Mouse (Mus musculus): ENCODE measurements around the gene Cngb1.

Gene Cngb1

GRCm38 (mm10) chr8:95306431-95306830 is at the start of gene Cngb1:
Cngb1 (minus strand) TSS chr8:95306585.
- no peak for DNase-seq (ENCODE audit: low spot score in 2 of 2)

GRCm38 (mm10) chr8:95354606-95355005 is 48.2 kb upstream of the Cngb1 start:
- no peak for DNase-seq (ENCODE audit: low spot score in 2 of 2)

- DNase-seq (ENCODE audit: low spot score in 2 of 2) = no peak
Measured at GRCm38 (mm10) chr8:95352871-95353866, 46.8 kb upstream of the Cngb1 start.

- DNase-seq (ENCODE audit: low spot score in 2 of 2) = peak in 1 of 2 experiments; percentile 54
Measured at GRCm38 (mm10) chr8:95352151-95352870, 45.9 kb upstream of the Cngb1 start, which contains the start of gene Mmp15. Mmp15 (plus strand) TSS chr8:95352268.

- no peak for DNase-seq (ENCODE audit: low spot score in 2 of 2)
Measured at GRCm38 (mm10) chr8:95351461-95351860, 45.1 kb upstream of the Cngb1 start.

GRCm38 (mm10) chr8:95348811-95349630 is 42.6 kb upstream of the Cngb1 start:
- DNase-seq (ENCODE audit: low spot score in 2 of 2) = peak; percentile 66

- no peak for DNase-seq (ENCODE audit: low spot score in 2 of 2)
Measured at GRCm38 (mm10) chr8:95348356-95348755, 42.0 kb upstream of the Cngb1 start.

GRCm38 (mm10) chr8:95346643-95347545 is 40.5 kb upstream of the Cngb1 start:
- DNase-seq (ENCODE audit: low spot score in 2 of 2) = peak; percentile 78 to 84

- DNase-seq (ENCODE audit: low spot score in 2 of 2) = no peak
Measured at GRCm38 (mm10) chr8:95344668-95345067, 38.3 kb upstream of the Cngb1 start.

- DNase-seq (ENCODE audit: low spot score in 2 of 2) = no peak
Measured at GRCm38 (mm10) chr8:95341721-95342120, 35.3 kb upstream of the Cngb1 start.

- DNase-seq (ENCODE audit: low spot score in 2 of 2) = no peak
Measured at GRCm38 (mm10) chr8:95336363-95336762, 30.0 kb upstream of the Cngb1 start.

- no peak for DNase-seq (ENCODE audit: low spot score in 2 of 2)
Measured at GRCm38 (mm10) chr8:95335706-95336105, 29.3 kb upstream of the Cngb1 start.

GRCm38 (mm10) chr8:95332437-95333199 is 26.2 kb upstream of the Cngb1 start:
- no peak for DNase-seq (ENCODE audit: low spot score in 2 of 2)

- peak; percentile 83 to 88 for DNase-seq (ENCODE audit: low spot score in 2 of 2)
Measured at GRCm38 (mm10) chr8:95331720-95332436, 25.5 kb upstream of the Cngb1 start, which contains the start of the genes Zfp319 and Usb1. Zfp319 (minus strand) TSS chr8:95331950. Usb1 (plus strand) TSS chr8:95332284.

- peak; percentile 34 to 38 for DNase-seq (ENCODE audit: low spot score in 2 of 2)
Measured at GRCm38 (mm10) chr8:95331156-95331719, 24.9 kb upstream of the Cngb1 start.

GRCm38 (mm10) chr8:95330367-95330766 is 24.0 kb upstream of the Cngb1 start:
- DNase-seq (ENCODE audit: low spot score in 2 of 2) = no peak

GRCm38 (mm10) chr8:95327866-95328465 is 21.6 kb upstream of the Cngb1 start:
- DNase-seq (ENCODE audit: low spot score in 2 of 2) = no peak

- DNase-seq (ENCODE audit: low spot score in 2 of 2) = no peak
Measured at GRCm38 (mm10) chr8:95326822-95327221, 20.4 kb upstream of the Cngb1 start.

All from frontal cortex, postnatal 25 days (tissue).